Mouse (Mus musculus) CH12F3 (cell line): ENCODE measurements around the gene Trp53rkb.
"Not testable (repeated sequence)": the region's sequence is repeated elsewhere in the genome, so short reads cannot be mapped to it uniquely, and the experiment has no call there.

Experiments used
- in situ Hi-C: fragments of 300-500 bp; cut with MboI; formaldehyde crosslinking; loops from 2 replicates; pipeline ENCODE4 v1.14.3; 2020; ENCODE audit warnings: low sequenced_read_pairs

Trp53rkb gene

GRCm38 (mm10) chr2:166792355-166792754 is at the start of gene Trp53rkb:
Gene Trp53rkb, plus strand, starts transcription at chr2:166792531.
- in situ Hi-C loops = loop anchor here (25.0 kb wide), 1 partner anchor 705 kb away; no protein-coding TSS in a partner anchor

DNA sequence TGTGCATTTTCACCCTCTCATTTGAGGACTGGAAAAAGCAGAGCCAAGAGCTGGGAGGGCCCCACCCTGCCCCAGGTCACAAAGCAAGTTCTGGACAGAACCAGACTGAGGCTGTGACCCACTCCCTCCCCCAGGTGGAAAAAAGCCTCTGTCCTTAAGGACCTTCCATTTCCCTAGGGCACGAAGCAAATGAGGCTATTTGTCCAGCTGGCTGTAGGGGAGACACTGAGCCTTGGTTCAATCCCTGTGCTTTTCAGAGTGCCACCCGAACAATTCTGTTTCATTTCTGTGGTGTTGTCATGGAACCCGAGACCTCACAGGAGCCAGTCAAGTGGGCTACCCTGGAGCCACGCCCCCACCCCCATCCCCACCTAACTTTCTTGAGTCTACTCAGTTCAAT is 48.8 kb upstream of the Trp53rkb start:
- in situ Hi-C loops = no loop called here

- in situ Hi-C loops = no loop called here
Observed at GRCm38 (mm10) chr2:166744433-166744832, 47.9 kb upstream of the Trp53rkb start.

GRCm38 (mm10) chr2:166745849-166746248 is 46.5 kb upstream of the Trp53rkb start:
- in situ Hi-C loops = no loop called here

- in situ Hi-C loops = not testable (repeated sequence)
Observed at GRCm38 (mm10) chr2:166746261-166746913, 45.9 kb upstream of the Trp53rkb start.

DNA sequence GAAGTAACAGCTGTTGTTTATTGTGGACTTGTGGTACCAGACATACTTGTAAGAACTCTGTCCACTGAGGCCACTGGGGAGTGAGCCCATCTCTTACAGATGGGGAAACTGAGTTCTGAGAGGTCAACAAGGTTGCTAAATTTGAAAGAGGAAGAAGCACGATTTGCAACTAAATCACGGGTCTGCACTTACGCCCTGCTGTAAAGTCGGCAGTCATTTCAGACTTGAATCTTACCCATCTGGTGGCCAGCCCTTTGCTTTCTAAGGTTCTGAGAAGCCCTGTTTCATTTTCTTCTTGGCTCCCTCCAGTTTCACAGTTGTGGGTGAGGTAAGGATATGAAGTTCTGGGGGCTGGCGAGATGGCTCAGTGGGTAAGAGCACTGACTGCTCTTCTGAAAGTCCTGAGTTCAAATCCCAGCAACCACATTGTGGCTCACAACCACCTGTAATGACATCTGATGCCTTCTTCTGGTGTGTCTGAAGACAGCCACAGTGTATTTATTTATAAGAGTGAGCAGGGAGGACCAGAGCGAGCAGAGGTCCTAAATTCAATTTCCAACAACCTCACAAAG is 41.6 kb upstream of the Trp53rkb start:
- in situ Hi-C loops = no loop called here

GRCm38 (mm10) chr2:166754194-166754593 is 38.1 kb upstream of the Trp53rkb start:
- in situ Hi-C loops = no loop called here

GRCm38 (mm10) chr2:166754760-166755159 is 37.6 kb upstream of the Trp53rkb start:
- in situ Hi-C loops = no loop called here

DNA sequence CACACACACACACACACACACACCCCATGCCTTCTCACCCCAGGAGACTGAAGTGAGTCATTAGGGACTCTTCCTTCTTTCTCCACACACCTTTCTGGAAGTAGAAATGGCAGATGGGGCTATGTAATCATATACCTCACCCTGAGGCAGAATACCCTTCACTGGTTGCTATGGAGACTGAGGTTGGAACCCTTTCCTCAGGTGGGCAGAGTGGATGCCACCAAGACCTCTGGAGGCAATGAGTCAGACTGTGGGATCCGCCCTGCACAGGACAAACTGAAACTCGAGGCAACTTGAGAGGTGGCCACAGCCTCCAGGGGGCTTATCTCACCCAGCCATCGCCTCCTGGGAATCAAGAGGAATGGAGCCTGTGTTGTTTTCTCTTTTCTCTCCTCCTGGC is 34.4 kb upstream of the Trp53rkb start:
- in situ Hi-C loops = no loop called here

GRCm38 (mm10) chr2:166764051-166764450 is 28.3 kb upstream of the Trp53rkb start:
- in situ Hi-C loops = no loop called here

DNA sequence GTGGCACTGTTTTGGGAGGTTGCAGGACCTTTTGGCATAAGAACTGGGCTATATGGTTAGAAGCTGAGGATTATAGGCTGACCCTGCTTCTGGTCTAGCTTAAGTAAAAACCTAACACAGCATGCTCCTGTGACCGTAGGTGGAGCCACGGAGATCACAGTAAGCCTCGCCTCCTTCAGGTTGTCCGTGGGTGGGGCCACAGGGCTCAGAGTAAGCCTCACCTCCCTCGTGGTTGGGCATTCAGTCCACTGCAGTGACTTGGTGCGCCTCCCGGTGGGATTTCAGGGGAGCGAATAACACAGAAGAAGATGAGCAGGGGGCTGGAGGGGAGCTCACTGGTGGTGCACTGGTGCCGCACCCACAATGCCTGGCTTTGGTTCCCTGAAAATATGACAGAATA is 24.7 kb upstream of the Trp53rkb start:
- in situ Hi-C loops = no loop called here

- in situ Hi-C loops = no loop called here
Observed at GRCm38 (mm10) chr2:166771396-166771795, 20.9 kb upstream of the Trp53rkb start.

GRCm38 (mm10) chr2:166773587-166773986 is 18.7 kb upstream of the Trp53rkb start:
- in situ Hi-C loops = no loop called here

GRCm38 (mm10) chr2:166774275-166774674 is 18.1 kb upstream of the Trp53rkb start:
- in situ Hi-C loops = no loop called here

DNA sequence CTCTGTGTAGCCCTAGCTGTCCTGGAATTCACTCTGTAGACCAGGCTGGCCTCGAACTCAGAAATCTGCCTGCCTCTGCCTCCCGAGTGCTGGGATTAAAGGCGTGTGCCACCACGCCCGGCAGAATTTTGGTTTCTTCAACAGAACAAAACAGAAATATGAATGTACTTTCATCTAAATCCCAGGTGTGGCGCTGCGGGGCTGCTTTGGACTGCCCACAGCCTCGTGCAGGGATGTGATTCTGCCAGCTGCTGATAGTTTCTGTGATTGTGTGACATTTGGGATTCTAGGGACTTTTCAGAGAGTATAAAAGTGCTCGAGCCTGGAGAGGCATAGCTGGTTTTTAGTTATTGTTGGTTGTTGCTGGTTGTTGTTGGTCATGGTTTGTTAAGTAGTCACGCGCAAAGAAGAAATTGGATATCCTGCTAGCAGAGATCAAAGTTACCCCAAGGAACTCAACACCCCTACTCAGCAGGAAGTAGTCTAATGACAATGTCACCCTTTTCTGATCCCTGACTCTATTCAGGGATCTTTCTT is 16.9 kb upstream of the Trp53rkb start:
- in situ Hi-C loops = loop anchor here (5.0 to 25.0 kb wide), 2 partner anchors 178 to 688 kb away; no protein-coding TSS in a partner anchor

DNA sequence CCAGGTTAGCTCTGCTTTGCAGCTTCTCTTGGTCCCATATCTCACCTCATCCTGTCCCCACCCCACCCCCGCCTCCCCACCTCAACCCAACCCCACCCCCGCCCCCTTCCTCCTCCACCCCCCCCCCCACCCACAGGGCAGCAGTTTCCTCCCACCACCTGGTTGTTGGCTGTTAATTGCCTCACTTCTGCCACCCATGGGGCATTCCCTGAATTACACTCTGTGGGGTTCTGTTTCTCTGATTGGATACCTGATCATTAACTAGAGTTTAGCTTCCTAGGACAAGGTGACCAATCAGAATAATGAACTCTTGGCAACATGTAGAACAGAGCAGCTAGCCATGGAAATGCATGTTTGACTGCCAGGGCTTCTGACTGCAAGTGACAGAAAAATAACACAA is 16.1 kb upstream of the Trp53rkb start:
- in situ Hi-C loops = loop anchor here (5.0 to 25.0 kb wide), 2 partner anchors 179 to 689 kb away; no protein-coding TSS in a partner anchor

GRCm38 (mm10) chr2:166779956-166780355 is 12.4 kb upstream of the Trp53rkb start:
- in situ Hi-C loops = loop anchor here (5.0 to 25.0 kb wide), 2 partner anchors 183 to 693 kb away; no protein-coding TSS in a partner anchor

- in situ Hi-C loops = loop anchor here (25.0 kb wide), 1 partner anchor 694 kb away; no protein-coding TSS in a partner anchor
Observed at GRCm38 (mm10) chr2:166780980-166781578, 11.3 kb upstream of the Trp53rkb start.

- in situ Hi-C loops = loop anchor here (25.0 kb wide), 1 partner anchor 697 kb away; no protein-coding TSS in a partner anchor
Observed at GRCm38 (mm10) chr2:166784376-166784775, 8.0 kb upstream of the Trp53rkb start.

DNA sequence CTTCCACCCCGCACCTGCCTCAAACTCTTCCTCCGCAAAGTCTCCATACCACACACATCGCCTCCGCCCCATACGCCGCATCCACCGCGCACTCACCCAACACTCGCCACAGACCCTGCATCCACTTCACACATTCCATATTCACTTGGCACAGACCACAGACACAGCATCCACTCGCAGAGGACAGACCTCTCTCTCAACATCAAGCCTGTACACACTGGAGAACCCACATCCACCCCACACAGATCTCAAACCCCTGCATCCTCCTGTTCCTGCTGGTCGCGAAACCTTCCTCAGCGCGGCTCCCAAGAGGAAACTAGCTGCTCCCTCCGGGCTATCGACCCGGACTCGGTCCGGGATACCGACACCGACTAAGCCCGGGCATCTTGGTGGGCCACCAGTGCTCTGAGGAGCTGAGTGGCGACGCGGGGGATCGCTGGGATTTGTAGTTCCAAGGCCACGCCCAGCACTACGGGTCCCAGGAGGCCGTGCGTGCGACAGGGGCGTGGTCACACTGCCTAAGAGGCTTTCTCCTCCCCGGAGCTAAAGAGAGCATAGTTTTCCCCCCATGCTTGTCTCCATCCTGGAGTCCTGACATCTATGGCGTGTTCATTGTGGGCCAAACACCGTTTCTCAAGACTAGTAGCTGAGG is 5.9 kb upstream of the Trp53rkb start:
- in situ Hi-C loops = loop anchor here (25.0 kb wide), 1 partner anchor 699 kb away; no protein-coding TSS in a partner anchor

DNA sequence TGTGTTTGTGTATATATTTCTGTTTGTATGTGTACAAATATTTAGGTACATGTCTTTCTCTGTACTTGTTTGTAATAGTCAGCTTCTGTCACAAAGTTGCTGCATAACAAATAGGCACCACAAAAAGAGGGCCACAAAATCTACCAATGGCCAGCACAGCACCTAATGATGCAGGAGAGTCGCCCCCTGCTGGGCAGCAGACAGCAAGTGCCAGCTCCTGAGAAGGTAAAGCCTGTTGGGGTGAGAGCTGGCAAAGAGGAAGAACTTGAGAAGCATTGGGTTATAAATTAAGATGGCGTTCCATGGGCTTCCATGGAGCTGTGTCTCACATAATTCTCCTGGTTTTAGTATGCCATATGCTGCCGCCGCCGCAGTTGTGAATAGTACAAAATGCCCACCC is 593 bp upstream of the Trp53rkb start:
- in situ Hi-C loops = loop anchor here (25.0 kb wide), 1 partner anchor 704 kb away; no protein-coding TSS in a partner anchor
